Mouse (Mus musculus) urinary bladder, adult 2 months (tissue): Measurements from ENCODE around the gene Gbf1. TPM values are rescaled to one million over a fixed set of nuclear protein-coding genes. Genes with fewer than 3 reads are reported as not detected.

Source experiments
- DNase-seq: peaks from one replicate; pipeline ENCODE4 v3.0.0; 2022; ENCODE audit warnings: low spot score
- polyA plus RNA-seq: library from polyadenylated mRNA; depleted of rRNA; stranded (reverse); fragments of >200 nt; gene quantifications from 2 replicates; pipeline ENCODE4 v1.2.3, GENCODE M21; 2012

The Gbf1 gene
- polyA plus RNA-seq, 1 experiment = 56.3 TPM

- DNase-seq = peak; percentile 24
Observed at GRCm38 (mm10) chr19:46314872-46315742, 162.8 kb downstream of the Gbf1 start.

DNA sequence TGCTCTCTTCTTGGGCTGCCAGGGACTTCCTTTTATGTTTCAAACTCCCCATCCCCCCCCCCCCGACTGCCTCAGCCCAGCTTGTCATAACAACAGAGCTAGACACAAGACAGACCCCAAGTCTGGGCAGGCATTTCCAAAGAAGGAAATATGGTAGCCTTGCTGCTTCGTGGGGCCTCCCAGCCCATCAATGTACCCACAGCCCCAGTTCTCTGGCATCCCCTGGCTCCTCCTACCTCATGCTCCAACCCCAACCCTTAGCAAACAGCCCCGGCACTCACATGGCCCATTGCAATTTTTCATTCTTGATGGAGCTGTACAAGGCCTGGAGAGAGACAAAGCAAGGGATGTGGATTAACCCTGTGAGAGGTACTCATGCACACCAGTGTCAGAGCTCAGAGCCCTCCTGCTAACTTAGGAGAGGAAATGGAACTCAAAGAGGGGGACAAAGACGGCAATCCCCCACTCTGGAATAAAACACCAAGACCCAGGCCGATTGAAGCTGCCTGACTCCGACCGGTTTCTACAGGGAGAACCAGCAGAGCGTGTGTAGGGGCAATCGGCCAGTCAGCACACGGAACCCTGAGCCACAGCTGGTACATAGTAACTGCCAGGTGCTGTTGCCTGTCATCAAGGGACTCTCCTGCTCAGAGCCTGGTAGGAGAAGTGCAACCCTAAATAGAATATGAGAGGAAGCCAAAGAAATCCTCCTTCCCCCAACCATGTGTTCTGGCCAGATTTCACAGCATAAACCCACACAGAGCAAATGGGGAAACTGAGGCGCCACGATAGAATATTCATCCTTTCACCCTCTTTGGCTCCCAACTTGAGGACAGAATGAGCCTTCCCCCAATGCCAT lies 163.7 kb downstream of the Gbf1 start:
- DNase-seq = no peak

DNA sequence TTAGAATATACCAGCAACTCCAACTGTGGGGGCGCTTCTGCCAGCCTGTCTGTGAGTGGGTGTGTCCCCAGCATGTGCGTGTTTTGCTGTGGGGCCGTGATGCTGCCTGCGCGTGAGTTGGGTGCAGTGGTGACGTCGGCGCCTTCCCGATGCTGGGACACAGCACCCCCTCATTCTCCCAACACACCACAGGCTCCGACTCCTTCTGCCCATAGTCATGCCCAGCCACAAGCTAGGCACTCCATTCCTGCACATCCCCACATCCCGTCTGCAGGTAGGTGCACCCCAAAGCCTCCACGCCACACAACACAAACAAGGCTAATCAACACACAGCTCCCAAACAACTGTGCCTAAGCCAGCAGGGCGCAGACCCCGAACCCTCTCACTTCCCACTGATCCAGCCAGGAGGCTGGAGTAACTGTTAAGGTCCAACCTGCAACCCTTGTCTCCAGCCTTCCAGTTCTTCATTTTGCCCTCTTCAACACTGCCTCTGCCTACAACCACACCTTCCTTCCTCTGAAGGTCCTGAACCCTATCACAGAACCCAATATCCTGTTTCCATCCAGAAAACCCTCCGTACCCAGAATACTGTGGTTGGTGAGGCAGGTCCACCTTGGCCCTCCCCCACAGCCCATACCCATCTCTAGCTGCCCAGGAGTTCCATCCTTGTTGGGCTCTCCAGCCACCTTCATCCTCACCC lies 164.7 kb downstream of the Gbf1 start:
- peak; percentile 32 for DNase-seq

GRCm38 (mm10) chr19:46317546-46317885 lies 165.2 kb downstream of the Gbf1 start:
- no peak for DNase-seq

DNA sequence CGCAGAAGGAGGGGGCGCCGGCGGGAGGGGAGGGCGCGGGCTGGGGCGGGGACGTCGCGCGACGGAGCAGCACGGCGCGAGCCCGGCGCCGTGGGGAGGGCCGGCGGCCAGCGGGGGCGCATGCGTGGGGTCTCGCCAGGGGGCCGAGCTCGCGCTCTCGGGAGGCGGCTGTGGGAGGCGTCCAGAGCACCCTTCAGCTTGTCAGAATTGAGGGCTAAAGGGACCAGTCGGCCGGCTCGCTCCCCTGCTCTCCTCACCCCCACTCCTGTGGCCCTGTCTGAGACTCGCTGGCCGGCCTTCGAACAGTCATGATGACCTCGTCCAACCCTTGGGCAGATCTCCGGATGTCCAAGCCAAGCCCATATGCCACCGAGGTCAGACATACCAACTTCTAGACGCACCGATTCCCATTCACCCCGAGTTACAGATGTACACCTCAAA lies 165.7 kb downstream of the Gbf1 start:
- peak; percentile 36 for DNase-seq

DNA sequence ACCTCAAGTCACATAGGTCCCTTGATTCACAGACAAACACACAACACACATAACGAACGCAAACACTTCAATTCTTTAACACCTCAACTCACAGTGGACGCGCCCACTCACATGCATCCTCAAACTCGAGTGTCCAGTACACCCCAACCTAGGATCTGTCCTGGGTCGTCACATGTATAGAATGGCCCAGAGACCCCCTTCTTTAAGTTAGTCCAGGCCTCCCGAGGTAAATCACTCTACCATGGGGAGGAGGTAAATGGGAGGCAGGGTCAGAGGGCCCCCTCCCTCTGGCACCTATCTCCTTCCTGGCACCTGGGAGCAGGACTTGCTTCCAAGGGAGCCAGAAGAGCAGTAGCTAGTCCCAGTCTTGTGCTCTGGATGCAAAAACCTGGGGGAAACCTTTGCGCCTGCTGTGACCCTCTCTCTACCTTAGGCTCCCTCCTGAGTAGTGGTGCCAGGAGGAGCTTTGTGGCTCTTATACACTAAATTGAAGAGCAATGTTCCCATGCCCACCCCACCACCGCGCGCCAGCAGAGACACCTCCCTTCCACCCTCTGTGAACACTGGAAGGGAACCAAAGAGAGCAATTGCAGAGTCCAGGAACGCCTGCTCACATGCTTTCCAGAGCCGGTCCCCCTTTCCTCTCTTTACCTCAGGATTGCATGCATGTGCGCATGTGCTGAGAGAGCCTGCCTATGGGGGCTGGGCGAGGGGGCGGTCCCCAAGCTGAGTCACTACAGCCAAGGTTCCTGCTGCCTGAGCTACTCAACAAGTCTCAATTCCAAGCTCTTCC lies 166.5 kb downstream of the Gbf1 start:
- DNase-seq = peak; percentile 49

- DNase-seq = peak; percentile 16
Observed at GRCm38 (mm10) chr19:46320076-46320785, 167.9 kb downstream of the Gbf1 start.

DNA sequence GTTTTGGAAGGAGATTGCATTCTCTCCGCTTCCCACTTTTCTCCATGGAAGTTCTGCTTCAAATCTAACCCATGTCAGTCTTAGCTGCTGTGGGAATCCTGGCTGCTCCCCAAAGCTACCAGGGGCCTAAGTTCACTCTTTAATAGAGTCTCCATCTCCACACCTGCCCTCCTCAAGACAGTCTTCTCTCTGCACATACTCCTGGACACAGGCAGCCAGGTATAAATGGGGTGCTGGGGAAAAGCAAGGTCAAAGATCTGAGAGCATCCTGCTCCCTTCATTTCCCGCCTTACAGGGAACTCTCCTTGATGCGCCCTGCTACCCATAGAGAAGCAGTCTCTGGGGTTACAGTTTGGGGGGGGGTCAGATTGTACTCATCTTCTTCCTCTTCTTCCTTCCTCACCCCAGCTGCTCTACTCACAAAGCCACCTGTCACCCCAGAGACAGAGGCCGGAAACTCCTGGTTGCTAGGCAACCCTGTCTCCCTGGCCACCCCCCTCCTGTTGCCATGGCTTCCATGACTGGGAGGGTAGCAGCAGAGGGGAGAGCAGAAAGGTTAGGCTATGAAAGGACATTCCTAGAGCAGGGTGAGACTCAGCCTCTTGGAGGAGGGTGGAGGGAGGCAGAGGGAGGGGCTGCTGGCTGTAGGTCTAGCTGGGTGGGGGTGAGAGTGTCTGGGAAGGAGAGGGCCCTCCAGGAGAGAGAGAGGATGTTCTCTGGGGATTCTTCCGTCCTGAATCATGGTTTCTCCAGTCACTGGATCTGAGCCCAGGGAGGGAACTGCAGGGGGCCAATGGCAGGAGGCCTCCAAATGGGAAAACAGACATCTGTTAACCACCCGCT lies 169.0 kb downstream of the Gbf1 start:
- peak; percentile 17 for DNase-seq

DNA sequence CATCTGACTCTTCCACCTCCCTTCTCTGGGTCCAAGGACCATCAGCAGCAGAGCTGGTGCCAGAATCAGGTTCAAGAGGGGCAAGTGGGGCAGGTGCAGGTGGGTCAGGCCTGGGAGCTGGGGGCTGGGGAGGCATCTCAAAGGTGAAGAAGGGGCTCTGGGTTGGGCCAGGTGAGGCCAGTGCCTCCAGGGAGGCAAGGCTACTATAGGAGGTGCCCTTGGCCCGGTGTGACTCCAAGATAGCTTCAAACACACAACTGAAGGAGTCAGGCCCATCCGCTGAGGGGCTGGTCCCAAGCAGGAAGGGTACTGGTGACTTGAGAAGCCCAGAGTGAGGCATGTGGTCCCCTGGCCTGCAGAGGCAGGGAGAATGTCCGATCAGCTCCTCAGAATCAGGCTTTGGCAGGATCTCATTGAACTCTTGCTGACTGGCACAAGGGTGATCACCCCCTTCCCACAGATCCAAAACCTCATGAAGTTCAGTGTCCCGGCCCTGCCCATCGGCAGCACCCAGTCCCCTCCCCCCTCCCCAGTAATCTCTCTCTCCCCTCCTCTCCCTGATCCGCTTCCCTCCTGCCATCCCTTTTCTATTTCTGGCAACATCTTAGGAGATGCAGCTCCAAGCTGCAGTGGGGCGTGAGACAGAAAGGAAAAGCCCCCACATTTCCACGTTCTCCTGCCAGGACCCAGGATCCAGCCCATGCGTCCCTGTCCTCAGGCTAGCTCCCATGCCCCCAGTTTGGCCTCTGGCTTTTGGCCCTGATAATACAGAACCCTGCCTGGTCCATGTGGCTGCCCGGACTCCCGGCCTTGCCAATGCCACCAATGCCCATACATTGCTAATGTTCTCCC lies 170.1 kb downstream of the Gbf1 start:
- DNase-seq = no peak

DNA sequence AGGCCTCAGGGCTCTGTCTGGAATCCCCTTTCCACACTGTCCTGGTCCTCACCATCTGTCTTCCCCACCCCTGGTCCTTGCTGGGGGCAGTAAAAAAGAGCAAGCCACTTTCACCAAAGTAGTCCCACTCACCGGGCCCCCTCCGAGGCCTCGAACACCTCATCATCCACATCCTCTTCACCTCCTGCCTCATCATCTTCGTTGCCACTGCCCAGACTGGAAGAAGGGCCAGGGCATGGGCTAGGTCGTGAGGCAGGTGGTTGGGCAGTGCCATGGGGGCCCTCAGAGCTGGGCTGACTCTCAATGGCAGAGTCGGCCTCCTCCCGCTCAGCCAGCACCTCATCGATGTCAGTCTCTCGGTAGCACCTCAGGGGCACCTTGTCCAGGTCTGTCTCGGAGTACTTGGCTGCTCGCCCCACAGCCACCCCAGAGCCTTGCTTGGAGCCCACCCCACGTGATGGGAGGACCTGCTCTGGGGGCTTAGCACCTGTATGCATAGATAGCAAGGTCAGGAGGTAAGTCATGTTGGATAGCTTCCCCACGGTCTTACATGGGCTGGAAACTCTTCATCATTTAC lies 170.8 kb downstream of the Gbf1 start:
- DNase-seq = no peak

- no peak for DNase-seq
Observed at GRCm38 (mm10) chr19:46323716-46324115, 171.4 kb downstream of the Gbf1 start.

- no peak for DNase-seq
Observed at GRCm38 (mm10) chr19:46324366-46324765, 172.1 kb downstream of the Gbf1 start.

DNA sequence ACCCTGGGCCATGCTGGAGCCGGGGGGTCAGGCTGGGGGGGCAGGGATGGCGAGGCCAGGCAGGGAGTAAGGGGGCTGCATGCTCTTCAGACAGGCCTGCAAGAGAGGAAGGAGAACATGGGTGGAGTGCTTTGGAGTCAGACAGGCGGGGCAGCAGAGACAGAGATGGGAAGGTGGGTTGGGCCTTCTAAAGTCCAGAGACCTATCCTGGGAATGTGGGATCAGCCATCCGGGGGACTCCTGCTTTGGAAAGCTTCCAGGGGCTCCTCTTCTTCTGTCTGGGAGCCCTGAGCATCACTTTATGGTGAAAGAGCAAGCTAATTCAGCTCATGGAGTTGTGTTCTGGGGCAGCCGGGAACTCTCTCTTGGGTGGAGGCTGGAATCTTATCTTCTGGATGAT lies 172.6 kb downstream of the Gbf1 start:
- no peak for DNase-seq

DNA sequence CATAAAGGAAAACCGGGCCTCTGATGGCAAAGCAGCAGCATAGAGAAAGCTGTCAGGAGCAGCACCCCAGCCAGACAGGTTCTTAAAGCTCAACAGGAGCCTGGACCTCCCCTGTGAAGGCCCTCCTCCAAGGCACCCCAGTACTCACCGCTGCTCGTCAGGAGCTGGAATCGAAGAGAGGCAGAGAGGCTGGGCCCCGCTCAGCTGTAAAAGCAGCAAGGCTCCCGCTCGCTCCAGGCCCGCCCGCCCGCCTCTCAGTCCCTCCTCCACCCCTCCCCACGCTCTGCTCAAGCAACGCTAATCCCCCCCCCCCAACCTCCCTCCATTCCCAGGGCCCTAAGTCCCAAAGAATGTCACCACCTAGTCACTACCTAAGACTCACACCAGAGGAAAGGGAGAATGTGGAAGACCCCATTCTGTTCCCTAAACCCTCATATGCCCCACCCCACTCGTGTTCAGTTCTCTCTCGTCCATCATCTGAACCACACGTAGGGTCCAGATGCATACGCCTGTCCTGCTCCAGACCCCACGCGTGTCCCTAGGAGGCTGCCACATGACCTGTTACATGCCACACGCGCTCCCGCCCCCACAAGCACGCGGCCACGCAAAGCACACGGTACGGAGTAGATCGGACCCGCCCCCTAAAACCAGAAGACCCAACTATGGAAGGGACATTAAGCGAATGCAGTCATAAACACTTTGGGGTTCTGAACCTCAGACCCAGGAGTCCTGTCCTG lies 173.9 kb downstream of the Gbf1 start:
- no peak for DNase-seq

DNA sequence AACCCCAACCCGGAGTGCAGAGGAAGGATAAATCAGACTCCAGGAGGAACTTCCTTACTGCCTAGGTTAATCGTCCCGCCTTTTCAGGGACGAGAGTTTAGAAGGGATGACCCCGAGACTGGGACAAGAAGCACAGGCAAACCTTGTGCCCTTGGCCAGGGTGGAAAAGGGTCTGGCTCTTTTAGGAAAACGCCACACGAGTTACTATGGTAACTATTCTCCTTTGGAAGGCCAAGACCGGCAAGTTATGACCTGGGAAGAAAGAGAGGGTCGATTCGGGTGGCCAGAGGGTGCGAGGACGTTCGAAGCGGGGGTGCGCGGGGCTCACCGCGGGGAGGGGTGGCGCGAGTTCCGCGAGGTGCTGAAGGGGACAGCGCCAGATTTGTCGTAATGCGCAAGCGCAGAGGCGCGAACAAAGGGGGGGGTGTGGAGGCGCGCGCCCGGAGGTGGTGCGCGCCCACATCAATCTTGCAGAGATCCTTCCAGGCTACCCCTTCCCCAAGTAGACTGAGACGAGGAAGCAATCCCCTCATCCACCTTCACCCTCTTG lies 174.5 kb downstream of the Gbf1 start, which contains the start of gene Psd:
Gene Psd, minus strand, starts transcription at position 401 of the 550 bp plus-strand sequence.
- DNase-seq = peak; percentile 23

GRCm38 (mm10) chr19:46327531-46328064 lies 175.3 kb downstream of the Gbf1 start:
- DNase-seq = no peak
